Mouse (Mus musculus) embryonic fibroblast, embryonic 13.5 days (primary cell): ENCODE data around the gene 2810408A11Rik.

ENCODE experiments used
- CTCF ChIP-seq: IDR thresholded peaks from 2 replicates; pipeline ENCODE4 v1.5.1; 2011; ENCODE audit warnings: mild to moderate bottlenecking, control low read depth, low read length, moderate library complexity, borderline replicate concordance; ENCODE audit not compliant: insufficient read depth
- POLR2A ChIP-seq: IDR thresholded peaks from 2 replicates; pipeline ENCODE4 v1.6.1; 2011; ENCODE audit warnings: low read depth, mild to moderate bottlenecking, control low read depth, low read length, moderate library complexity

GRCm38 (mm10) chr11:69913554-69914371 is 13.0 kb upstream of the 2810408A11Rik start, which contains the start of gene Gps2:
- TF ChIP-seq POLR2A (peak; percentile 34; the same call in 1 of the 2 replicates), CTCF (no peak)
